Comparison of ENCODE assay signal across 21 mouse cellular contexts in the genomic region with DNA sequence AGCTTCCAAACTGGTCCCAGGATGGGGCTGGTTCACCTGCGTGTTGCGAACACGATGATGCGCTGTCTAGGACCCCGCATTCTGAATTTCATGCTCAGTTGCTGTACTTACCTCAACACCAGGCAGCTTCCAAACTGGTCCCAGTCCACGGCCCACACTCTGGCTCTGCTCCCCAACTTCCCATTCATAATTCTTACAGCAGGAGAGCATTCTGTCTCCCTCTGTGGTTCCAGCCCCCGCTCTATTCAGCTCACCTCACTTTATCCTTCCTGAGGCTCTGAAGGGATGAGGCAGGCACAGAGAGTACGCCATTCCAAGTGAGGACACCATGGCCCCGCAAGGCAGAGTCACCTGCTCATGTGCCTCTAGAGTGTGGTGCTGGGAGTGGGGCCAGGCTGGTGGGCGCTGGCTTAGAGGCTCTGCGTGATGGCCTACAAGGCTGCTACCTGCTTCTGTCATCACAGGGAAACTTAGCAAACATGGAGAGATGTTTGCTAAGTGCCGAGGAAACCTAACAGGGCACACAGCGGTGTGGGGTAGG. TPM values are rescaled to one million over a fixed set of nuclear protein-coding genes. Genes with fewer than 3 reads are reported as not detected.
DNase-seq lines count a peak whose midpoint lies in the region.
"Had no signal": no experiment of that assay in that cellular context is flagged by ENCODE, and none has a peak within 500 bp of the region (broad histone marks: within the 10 kb centered on the region; RNA-seq: fewer than 3 reads in every experiment).

No protein-coding gene starts in this region.

- peak; percentile 46 to 73 for DNase-seq in layer of hippocampus, adult 18-20 months (ENCODE audit: low spot score in 2 of 2)
- DNase-seq in layer of hippocampus, adult 9-10 months (ENCODE audit: low spot score): no peak
- peak; percentile 28 for DNase-seq in right cerebral cortex, postnatal 25 days
- no peak for DNase-seq in right cerebral cortex, postnatal 10 days (ENCODE audit: low spot score in 2 of 2)
- DNase-seq in brain, adult 2 months (ENCODE audit: low read depth, low spot score): peak; percentile 65
- DNase-seq in telencephalon, adult 2 months (ENCODE audit: low read depth, low spot score): peak; percentile 34
- DNase-seq in heart, adult 11 months: no peak
- DNase-seq: adrenal gland, postnatal 10 days; B cell, adult 2 months; cerebellum, adult 11 months; cerebellum, adult 9-10 months; cerebellum, postnatal 36 days; gastrocnemius, adult 2 months; gastrocnemius, postnatal 36 days; heart, postnatal 10 days; kidney, adult 9 months; kidney, postnatal 10 days; spleen, adult 18-20 months; thymus, adult 2 months; thymus, postnatal 4 days had no signal

RNA-seq across cellular contexts. Expression of gene Rnft2, which starts 14.8 kb away (rescaled TPM):
- 10 to 100 TPM; 64.3 to 67.7 TPM for total RNA-seq in layer of hippocampus, adult 18-20 months (2021)
- total RNA-seq: hematopoietic stem cell, adult 5-6 weeks had no signal

RNA-seq across cellular contexts. Expression of gene 2410131K14Rik, which starts 14.9 kb away (rescaled TPM):
- total RNA-seq in layer of hippocampus, adult 18-20 months (2021): 10 to 100 TPM; 15.7 to 17.2 TPM

Comparison
In these comparisons a context has a peak if more than half of its experiments do, and no peak if none do; other contexts are left out.
1. DNase-seq: peak in layer of hippocampus, adult 18-20 months (2 of 2), right cerebral cortex, postnatal 25 days (single experiment), brain, adult 2 months (single experiment) and telencephalon, adult 2 months (single experiment); none in layer of hippocampus, adult 9-10 months (single experiment), right cerebral cortex, postnatal 10 days (0 of 2) and heart, adult 11 months (single experiment).